10 mouse cellular contexts compared by ENCODE assay signal in the genomic region with DNA sequence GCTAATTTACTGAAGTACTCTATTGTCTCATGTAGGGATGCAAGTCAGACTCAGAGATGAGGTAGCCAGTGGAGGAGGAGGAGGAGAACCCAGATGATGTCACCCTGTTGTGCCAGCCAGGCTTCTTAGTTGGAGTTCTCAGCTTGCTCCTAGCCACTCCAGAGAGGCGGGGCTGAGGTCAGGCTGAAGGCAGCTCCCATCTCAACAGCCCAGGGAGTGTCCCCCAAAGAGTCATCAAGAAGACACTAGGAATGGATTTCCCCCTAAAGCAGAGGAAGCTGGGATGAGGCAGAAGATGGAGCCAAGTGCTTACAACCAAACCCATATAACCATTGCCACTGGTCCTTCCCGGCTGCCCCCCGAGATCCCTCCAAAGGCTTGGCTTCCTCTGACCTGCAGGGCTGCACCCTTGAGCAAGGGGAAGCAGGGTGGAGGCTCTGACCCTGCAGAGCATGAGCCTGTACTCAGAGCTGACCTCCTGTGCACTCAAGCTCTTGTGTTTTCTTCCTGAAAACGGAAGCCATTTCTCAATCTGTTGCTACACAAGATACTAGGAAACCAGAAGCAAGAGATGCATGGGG. TPM values are rescaled to one million over a fixed set of nuclear protein-coding genes. Genes with fewer than 3 reads are reported as not detected.
DNase-seq lines count a peak whose midpoint lies in the region; ATAC-seq and TF ChIP-seq lines count a peak whose summit lies in the region.
"Had no signal": no experiment of that assay in that cellular context is flagged by ENCODE, and none has a peak within 500 bp of the region (broad histone marks: within the 10 kb centered on the region; RNA-seq: fewer than 3 reads in every experiment).

No protein-coding gene starts in this region.

- H3ac ChIP-seq in myocyte (ENCODE audit: control insufficient read depth, insufficient read length), result no peak overlapping the region

- H3K36me3 ChIP-seq in myocyte (ENCODE audit: control insufficient read depth, insufficient read depth), result no peaks in the 10 kb centered on the region
- H3K36me3 ChIP-seq: heart, embryonic 13.5 days; lung, embryonic 15.5 days; neural tube, embryonic 13.5 days had no signal

- H3K27ac ChIP-seq in layer of hippocampus, adult 2 months, result peak overlapping the region; percentile 80
- 0 out of 2 replicates have a peak overlapping the region, but pooled peaks have one; percentile 23 for H3K27ac ChIP-seq in brown adipose tissue, adult 24 weeks (replicated peaks; ENCODE audit: low read depth, low read length)
- H3K27ac ChIP-seq: heart, embryonic 13.5 days; lung, embryonic 15.5 days; neural tube, embryonic 13.5 days had no signal

- no peak overlapping the region for H3K4me3 ChIP-seq in layer of hippocampus, adult 2 months
- no peak overlapping the region for H3K4me3 ChIP-seq in brown adipose tissue, adult 24 weeks (ENCODE audit: insufficient read depth, low read depth, low read length)
- H3K4me3 ChIP-seq in myocyte, result no peak overlapping the region
- H3K4me3 ChIP-seq: heart, embryonic 13.5 days; lung, embryonic 15.5 days; neural tube, embryonic 13.5 days had no signal

- no peak for TF ChIP-seq CTCF in layer of hippocampus, adult 2 months (conservative IDR thresholded peaks at IDR 0.05)

- H3K79me2 ChIP-seq in myocyte (ENCODE audit: control insufficient read depth, insufficient read depth), result no peaks in the 10 kb centered on the region

- H3K4me1 ChIP-seq in brown adipose tissue, adult 24 weeks (ENCODE audit: control insufficient read depth, insufficient read depth, insufficient read length, low read length), result peaks cover 24% of the 10 kb centered on the region

- DNase-seq in layer of hippocampus, adult 2 months (ENCODE audit: low spot score in 2 of 2), result no peak
- no peak for DNase-seq in layer of hippocampus, adult 9-11 months
- peak; percentile 39 for DNase-seq in kidney, postnatal 10 days
- DNase-seq in adipocyte (ENCODE audit: low spot score), result no peak

- no peak for TF ChIP-seq POLR2A in myocyte (IDR thresholded peaks at IDR 0.05; ENCODE audit: insufficient read length, low read depth)

- no peak for ATAC-seq in CD4-positive, CD25-positive, alpha-beta regulatory T cell, adult 4 months

- no peaks in the 10 kb centered on the region for H3K27me3 ChIP-seq in myocyte (ENCODE audit: control insufficient read depth, insufficient read depth, insufficient read length)
- H3K27me3 ChIP-seq: heart, embryonic 13.5 days; lung, embryonic 15.5 days; neural tube, embryonic 13.5 days had no signal

- peak overlapping the region; percentile 16 for H3K4me2 ChIP-seq in myocyte (ENCODE audit: low read depth)
- H3K4me2 ChIP-seq: heart, embryonic 13.5 days; lung, embryonic 15.5 days; neural tube, embryonic 13.5 days had no signal

TF ChIP-seq in myocyte, 11 proteins besides CTCF, POLR2A, EP300 and RAD21:
- TF ChIP-seq POLR2AphosphoS2 (IDR thresholded peaks at IDR 0.05; ENCODE audit: insufficient read length, low read depth) (no peak), E2F4 (IDR thresholded peaks at IDR 0.05; ENCODE audit: insufficient read depth) (no peak), SRF (IDR thresholded peaks at IDR 0.05; ENCODE audit: control insufficient read depth, insufficient read length, low read depth) (no peak), REST (IDR thresholded peaks at IDR 0.05; ENCODE audit: insufficient read depth, insufficient read length) (no peak), CEBPB (IDR thresholded peaks at IDR 0.05; ENCODE audit: insufficient read depth, poor library complexity, severe bottlenecking) (no peak), MAX (IDR thresholded peaks at IDR 0.05; ENCODE audit: low read depth) (no peak), USF1 (IDR thresholded peaks at IDR 0.05; ENCODE audit: low read depth) (no peak), MYOG (IDR thresholded peaks at IDR 0.05; ENCODE audit: control insufficient read depth in 1 of 3, insufficient read depth in 1 of 3, insufficient read length in 2 of 3, low read depth in 2 of 3) (no peak), MYOD1 (IDR thresholded peaks at IDR 0.05; ENCODE audit: control insufficient read depth in 1 of 3, insufficient read length in 2 of 3, low read depth in 2 of 3) (no peak), TCF3 (IDR thresholded peaks at IDR 0.05; ENCODE audit: insufficient read length, low read depth) (no peak), TCF12 (IDR thresholded peaks at IDR 0.05; ENCODE audit: insufficient read depth, poor library complexity, severe bottlenecking) (no peak)

RNA-seq across cellular contexts. Expression of gene Ksr1, which starts 58.4 kb away (rescaled TPM):
- total RNA-seq in layer of hippocampus, adult 2 months (2021), result 100 to 1,000 TPM; 230 to 231 TPM
- 4.6 TPM in 2 replicates for polyA plus RNA-seq in brown adipose tissue, adult 24 weeks (2012; ENCODE audit: insufficient read depth, insufficient read length, missing spikeins)
- 20.6 TPM for polyA plus RNA-seq in myocyte (2012; fragmentation: generic; extraction: Trizol)
- polyA plus RNA-seq in CD4-positive, CD25-positive, alpha-beta regulatory T cell, adult 4 months (2017; shearing (Covaris generic)), result 1 to 10 TPM; 2.5 to 4.1 TPM
